Mouse (Mus musculus): ENCODE measurements around the gene Xkr7. TPM values are rescaled to one million over a fixed set of nuclear protein-coding genes. Genes with fewer than 3 reads are reported as not detected.

The Xkr7 gene
- polyA plus RNA-seq, 1 experiment from 2014 or later, result not detected

GRCm38 (mm10) chr2:153084261-153084976 lies 52.8 kb downstream of the Xkr7 start:
- H3K4me1 ChIP-seq (ENCODE audit: control insufficient read depth, insufficient read depth, low read length), result no peaks in the 10 kb centered on the region
- no peaks in the 10 kb centered on the region for H3K27me3 ChIP-seq (ENCODE audit: control insufficient read depth, insufficient read depth, low read length)
- no peak overlapping the region for H3K4me3 ChIP-seq (ENCODE audit: low read depth, low read length)
- no peak overlapping the region for H3K27ac ChIP-seq (replicated peaks; ENCODE audit: low read depth, low read length)
- H3K4me2 ChIP-seq (ENCODE audit: low read depth, severe bottlenecking), result no peak overlapping the region
- no peaks in the 10 kb centered on the region for H3K9me3 ChIP-seq (ENCODE audit: control insufficient read depth, low read length)
- ATAC-seq (ENCODE audit: insufficient number of reproducible peaks, low FRiP score, low TSS enrichment, low read depth) (no peak), DNase-seq (ENCODE audit: low spot score) (no peak)
- 67% methylated on average over 6 of the region's 7 CpGs for WGBS
- H3K9ac ChIP-seq (ENCODE audit: low read length), result no peak overlapping the region
- no peaks in the 10 kb centered on the region for H3K36me3 ChIP-seq (ENCODE audit: control insufficient read depth, insufficient read depth, low read length)

GRCm38 (mm10) chr2:153085556-153085955 lies 53.9 kb downstream of the Xkr7 start:
- H3K9ac ChIP-seq (ENCODE audit: low read length), result no peak overlapping the region
- H3K4me3 ChIP-seq (ENCODE audit: low read depth, low read length), result no peak overlapping the region
- no peaks in the 10 kb centered on the region for H3K4me1 ChIP-seq (ENCODE audit: control insufficient read depth, insufficient read depth, low read length)
- no peak overlapping the region for H3K27ac ChIP-seq (replicated peaks; ENCODE audit: low read depth, low read length)
- ATAC-seq (ENCODE audit: insufficient number of reproducible peaks, low FRiP score, low TSS enrichment, low read depth) (no peak), DNase-seq (ENCODE audit: low spot score) (no peak)
- WGBS, result 84% methylated on average over 6 of the region's 6 CpGs
- no peaks in the 10 kb centered on the region for H3K9me3 ChIP-seq (ENCODE audit: control insufficient read depth, low read length)
- no peaks in the 10 kb centered on the region for H3K27me3 ChIP-seq (ENCODE audit: control insufficient read depth, insufficient read depth, low read length)
- no peaks in the 10 kb centered on the region for H3K36me3 ChIP-seq (ENCODE audit: control insufficient read depth, insufficient read depth, low read length)
- H3K4me2 ChIP-seq (ENCODE audit: low read depth, severe bottlenecking), result no peak overlapping the region

- Histone ChIP-seq H3K9me3 (ENCODE audit: control insufficient read depth, low read length) (no peaks in the 10 kb centered on the region), H3K27ac (replicated peaks; ENCODE audit: low read depth, low read length) (no peak overlapping the region), H3K36me3 (ENCODE audit: control insufficient read depth, insufficient read depth, low read length) (no peaks in the 10 kb centered on the region), H3K4me1 (ENCODE audit: control insufficient read depth, insufficient read depth, low read length) (no peaks in the 10 kb centered on the region), H3K4me3 (ENCODE audit: low read depth, low read length) (no peak overlapping the region), H3K4me2 (ENCODE audit: low read depth, severe bottlenecking) (no peak overlapping the region), H3K9ac (ENCODE audit: low read length) (no peak overlapping the region), H3K27me3 (ENCODE audit: control insufficient read depth, insufficient read depth, low read length) (no peaks in the 10 kb centered on the region)
- 88% methylated on average over 4 of the region's 4 CpGs for WGBS
- DNase-seq (ENCODE audit: low spot score), result no peak
- ATAC-seq (ENCODE audit: insufficient number of reproducible peaks, low FRiP score, low TSS enrichment, low read depth), result no peak
Observed at GRCm38 (mm10) chr2:153086166-153086565, 54.5 kb downstream of the Xkr7 start.

- Histone ChIP-seq H3K9me3 (ENCODE audit: control insufficient read depth, low read length) (no peaks in the 10 kb centered on the region), H3K9ac (ENCODE audit: low read length) (no peak overlapping the region), H3K4me1 (ENCODE audit: control insufficient read depth, insufficient read depth, low read length) (no peaks in the 10 kb centered on the region), H3K4me3 (ENCODE audit: low read depth, low read length) (no peak overlapping the region), H3K27me3 (ENCODE audit: control insufficient read depth, insufficient read depth, low read length) (no peaks in the 10 kb centered on the region), H3K36me3 (ENCODE audit: control insufficient read depth, insufficient read depth, low read length) (no peaks in the 10 kb centered on the region), H3K27ac (replicated peaks; ENCODE audit: low read depth, low read length) (no peak overlapping the region), H3K4me2 (ENCODE audit: low read depth, severe bottlenecking) (no peak overlapping the region)
- ATAC-seq (ENCODE audit: insufficient number of reproducible peaks, low FRiP score, low TSS enrichment, low read depth) (no peak), DNase-seq (ENCODE audit: low spot score) (no peak)
- WGBS, result 89% methylated on average over 10 of the region's 10 CpGs
Observed at GRCm38 (mm10) chr2:153087091-153087490, 55.4 kb downstream of the Xkr7 start.

GRCm38 (mm10) chr2:153089316-153089715 lies 57.7 kb downstream of the Xkr7 start:
- H3K4me2 ChIP-seq (ENCODE audit: low read depth, severe bottlenecking), result no peak overlapping the region
- 68% methylated on average over 2 of the region's 2 CpGs for WGBS
- H3K4me3 ChIP-seq (ENCODE audit: low read depth, low read length), result no peak overlapping the region

GRCm38 (mm10) chr2:153090551-153091165 lies 59.0 kb downstream of the Xkr7 start:
- no peaks in the 10 kb centered on the region for H3K4me1 ChIP-seq (ENCODE audit: control insufficient read depth, insufficient read depth, low read length)
- no peak overlapping the region for H3K9ac ChIP-seq (ENCODE audit: low read length)
- H3K27me3 ChIP-seq (ENCODE audit: control insufficient read depth, insufficient read depth, low read length), result no peaks in the 10 kb centered on the region
- H3K36me3 ChIP-seq (ENCODE audit: control insufficient read depth, insufficient read depth, low read length), result no peaks in the 10 kb centered on the region
- 43% methylated on average over 10 of the region's 10 CpGs for WGBS
- H3K4me2 ChIP-seq (ENCODE audit: low read depth, severe bottlenecking), result no peak overlapping the region
- no peak overlapping the region for H3K27ac ChIP-seq (replicated peaks; ENCODE audit: low read depth, low read length)
- ATAC-seq (ENCODE audit: insufficient number of reproducible peaks, low FRiP score, low TSS enrichment, low read depth), result no peak
- H3K9me3 ChIP-seq (ENCODE audit: control insufficient read depth, low read length), result no peaks in the 10 kb centered on the region
- H3K4me3 ChIP-seq (ENCODE audit: low read depth, low read length), result no peak overlapping the region
- no peak for DNase-seq (ENCODE audit: low spot score)

More at GRCm38 (mm10) chr2:153089316-153089715, 57.7 kb downstream of the Xkr7 start:
- no peaks in the 10 kb centered on the region for H3K9me3 ChIP-seq (ENCODE audit: control insufficient read depth, low read length)
- H3K9ac ChIP-seq (ENCODE audit: low read length), result no peak overlapping the region
- H3K27ac ChIP-seq (replicated peaks; ENCODE audit: low read depth, low read length), result no peak overlapping the region
- H3K27me3 ChIP-seq (ENCODE audit: control insufficient read depth, insufficient read depth, low read length), result no peaks in the 10 kb centered on the region
- H3K4me1 ChIP-seq (ENCODE audit: control insufficient read depth, insufficient read depth, low read length), result no peaks in the 10 kb centered on the region
- no peak for DNase-seq (ENCODE audit: low spot score)
- no peaks in the 10 kb centered on the region for H3K36me3 ChIP-seq (ENCODE audit: control insufficient read depth, insufficient read depth, low read length)
- no peak for ATAC-seq (ENCODE audit: insufficient number of reproducible peaks, low FRiP score, low TSS enrichment, low read depth)

Other genes with a start within 250 kb of the Xkr7 start
- gene Bcl2l1, start 200.1 kb upstream of the Xkr7 start, polyA plus RNA-seq (2014; fragmentation: Nextera tagmentation; extraction: Ambion mirVana), result 109 and 110 TPM in 2 replicates
- gene Tpx2, start 183.9 kb upstream of the Xkr7 start, polyA plus RNA-seq (2014; fragmentation: Nextera tagmentation; extraction: Ambion mirVana), result 172 and 182 TPM in 2 replicates
- gene Mylk2, start 120.5 kb upstream of the Xkr7 start, polyA plus RNA-seq (2014; fragmentation: Nextera tagmentation; extraction: Ambion mirVana), result not detected in 2 replicates
- gene Foxs1, start 98.6 kb upstream of the Xkr7 start, polyA plus RNA-seq (2014; fragmentation: Nextera tagmentation; extraction: Ambion mirVana), result 0.29 and 0.38 TPM in 2 replicates
- gene Dusp15, start 80.2 kb upstream of the Xkr7 start, polyA plus RNA-seq (2014; fragmentation: Nextera tagmentation; extraction: Ambion mirVana), result 0.37 and 1.0 TPM in 2 replicates
- gene Ttll9, start 69.4 kb upstream of the Xkr7 start, polyA plus RNA-seq (2014; fragmentation: Nextera tagmentation; extraction: Ambion mirVana), result 0.35 and 0.62 TPM in 2 replicates
- gene Pdrg1, start 16.4 kb upstream of the Xkr7 start, polyA plus RNA-seq (2014; fragmentation: Nextera tagmentation; extraction: Ambion mirVana), result 59.0 and 63.0 TPM in 2 replicates
- gene Ccm2l, start 34.1 kb downstream of the Xkr7 start, polyA plus RNA-seq (2014; fragmentation: Nextera tagmentation; extraction: Ambion mirVana), result 1.0 and 1.4 TPM in 2 replicates
- 1.4 TPM in 2 replicates for gene Hck, start 76.6 kb downstream of the Xkr7 start, polyA plus RNA-seq (2014; fragmentation: Nextera tagmentation; extraction: Ambion mirVana)
- 79.7 and 97.5 TPM in 2 replicates for gene Tm9sf4, start 129.5 kb downstream of the Xkr7 start, polyA plus RNA-seq (2014; fragmentation: Nextera tagmentation; extraction: Ambion mirVana)
- gene Tspyl3, start 193.6 kb downstream of the Xkr7 start, polyA plus RNA-seq (2014; fragmentation: Nextera tagmentation; extraction: Ambion mirVana), result 6.1 and 7.9 TPM in 2 replicates
- gene Plagl2, start 209.6 kb downstream of the Xkr7 start, polyA plus RNA-seq (2014; fragmentation: Nextera tagmentation; extraction: Ambion mirVana), result 29.6 and 33.0 TPM in 2 replicates
- 7.3 and 7.9 TPM in 2 replicates for gene Pofut1, start 209.7 kb downstream of the Xkr7 start, polyA plus RNA-seq (2014; fragmentation: Nextera tagmentation; extraction: Ambion mirVana)

Measured in limb, embryonic 11.5 days (tissue).